Mouse (Mus musculus): Measurements from ENCODE around the gene Trim47.

Gene Trim47

DNA sequence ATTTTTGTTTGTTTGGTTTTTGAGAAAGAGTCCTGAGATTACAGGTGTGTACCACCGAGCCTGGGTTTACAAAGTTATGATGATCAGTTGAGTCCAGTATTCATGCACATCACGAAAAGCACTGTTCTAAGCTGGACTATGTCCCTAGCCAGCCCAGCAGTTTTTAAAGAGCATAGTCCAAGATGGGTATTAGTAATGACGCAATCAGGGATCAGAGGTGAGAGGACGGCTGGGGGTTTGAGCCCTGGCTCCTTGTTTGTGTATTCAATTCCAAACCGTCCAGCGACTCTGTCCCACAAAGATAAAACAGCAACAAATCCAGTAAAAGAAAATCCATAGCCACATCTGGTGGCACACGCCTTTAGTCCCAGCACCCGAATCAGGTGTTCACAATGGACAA is 38.8 kb downstream of the Trim47 start:
- no peak for DNase-seq (ENCODE audit: low spot score)

DNA sequence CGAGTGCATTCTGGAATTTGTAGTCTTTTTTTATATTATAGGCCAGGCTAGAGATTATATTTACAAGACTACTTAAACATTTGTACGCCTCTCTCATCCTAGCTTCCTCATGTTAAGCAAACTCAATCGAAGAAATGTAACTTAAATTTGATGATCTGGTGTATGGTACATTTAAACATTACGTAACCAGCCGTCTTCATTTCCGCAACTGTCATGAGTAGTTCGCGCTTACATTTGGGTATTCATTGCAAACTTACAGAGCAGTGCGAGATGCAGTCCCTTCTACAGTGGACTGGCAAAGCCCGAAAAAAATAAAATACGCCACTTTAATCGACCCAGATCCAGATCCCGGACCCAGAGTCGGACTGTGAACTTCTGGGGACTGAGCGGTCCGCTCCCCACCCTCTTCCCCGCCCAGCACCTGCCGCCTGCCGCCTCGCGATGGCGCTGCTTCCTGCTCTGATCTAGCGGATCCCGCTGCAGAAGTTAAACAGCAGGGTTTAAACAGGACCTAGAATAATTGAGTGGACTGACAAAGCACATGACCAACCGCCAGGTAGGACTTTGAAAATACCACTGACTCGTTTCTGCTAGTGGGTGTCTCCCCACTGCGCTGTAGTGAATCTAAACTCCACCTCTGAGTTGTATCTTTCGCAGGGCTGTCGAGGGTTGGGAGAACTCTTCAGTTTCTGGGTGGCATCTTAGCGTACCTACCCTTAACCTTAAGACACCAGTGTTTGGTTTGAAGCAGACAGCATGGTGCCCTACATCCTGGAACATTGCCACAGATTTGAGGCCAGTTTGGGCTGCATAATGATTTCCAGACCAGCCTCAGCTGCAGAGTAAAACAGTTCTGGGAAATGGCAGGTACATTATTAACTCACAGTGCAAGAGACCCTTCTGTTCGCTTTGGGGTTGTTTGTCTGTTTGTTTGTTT is 39.5 kb downstream of the Trim47 start:
- DNase-seq (ENCODE audit: low spot score), result peak; percentile 86

DNA sequence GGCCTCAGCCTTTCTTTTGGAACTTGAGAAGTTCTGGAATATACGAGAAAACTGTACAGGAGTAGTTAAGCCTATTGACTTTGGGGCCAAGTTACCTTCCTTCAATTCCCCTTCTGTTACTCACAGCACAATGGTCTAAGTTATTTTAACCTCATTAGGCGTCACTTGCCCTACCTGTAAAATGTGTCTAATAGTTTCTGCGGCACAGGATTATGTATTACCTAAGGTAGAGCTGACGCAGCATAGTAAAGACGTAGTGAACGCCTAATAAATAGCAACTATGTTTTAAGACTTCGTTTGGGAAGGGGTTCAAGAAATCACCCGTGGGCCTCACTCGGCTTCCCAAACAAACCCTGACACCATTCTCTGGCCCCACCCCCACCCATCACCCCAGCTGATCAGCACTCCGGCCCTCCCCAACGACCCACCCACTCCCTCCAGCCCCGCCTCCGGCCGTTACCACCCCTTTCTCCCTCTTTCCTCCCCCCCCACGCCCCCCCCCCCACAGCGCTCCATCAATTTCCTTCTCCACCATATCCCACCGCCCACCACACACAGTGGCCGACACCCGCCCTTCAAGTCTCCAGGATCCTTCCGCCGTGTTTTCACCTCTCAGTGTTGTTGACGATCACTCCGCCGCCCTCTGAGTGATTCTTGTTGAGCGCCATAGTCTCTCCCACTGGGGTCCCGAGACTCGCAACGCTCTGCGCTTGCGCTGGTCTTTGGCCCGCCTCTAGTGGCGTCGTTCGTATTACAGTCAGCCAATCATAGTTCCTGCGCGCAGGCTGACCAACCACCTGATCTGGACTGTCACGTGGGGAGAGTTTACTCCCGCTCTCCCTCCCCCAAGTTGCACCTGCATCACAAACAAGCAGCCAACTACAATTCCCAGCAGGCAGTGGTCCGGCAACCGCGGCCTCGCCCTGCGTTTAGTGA is 40.5 kb downstream of the Trim47 start, which contains the start of gene Wbp2:
Gene Wbp2 (minus strand): TSS at position 738 of the 936 bp plus-strand sequence.
- DNase-seq (ENCODE audit: low spot score), result peak; percentile 99

DNA sequence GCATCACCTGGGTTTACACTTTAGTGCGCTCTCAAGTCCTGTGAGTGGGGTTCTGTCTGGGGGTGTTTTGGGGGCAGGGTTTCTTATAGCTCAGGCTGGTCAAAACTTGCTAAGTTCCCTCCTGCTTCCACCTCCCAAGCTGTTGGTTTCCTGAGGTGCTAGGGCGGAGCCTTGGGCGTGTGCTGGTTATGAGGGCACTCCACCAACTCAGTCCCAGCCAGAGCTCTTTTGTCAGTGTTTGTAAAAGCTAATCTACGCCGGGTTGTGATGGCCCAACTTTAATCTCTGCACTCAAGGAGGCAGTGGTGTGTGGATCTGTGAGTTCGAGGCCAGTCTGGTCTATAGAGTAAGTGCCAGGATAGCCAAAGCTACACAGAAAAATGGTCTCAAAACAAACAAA is 42.8 kb downstream of the Trim47 start:
- no peak for DNase-seq (ENCODE audit: low spot score)

DNA sequence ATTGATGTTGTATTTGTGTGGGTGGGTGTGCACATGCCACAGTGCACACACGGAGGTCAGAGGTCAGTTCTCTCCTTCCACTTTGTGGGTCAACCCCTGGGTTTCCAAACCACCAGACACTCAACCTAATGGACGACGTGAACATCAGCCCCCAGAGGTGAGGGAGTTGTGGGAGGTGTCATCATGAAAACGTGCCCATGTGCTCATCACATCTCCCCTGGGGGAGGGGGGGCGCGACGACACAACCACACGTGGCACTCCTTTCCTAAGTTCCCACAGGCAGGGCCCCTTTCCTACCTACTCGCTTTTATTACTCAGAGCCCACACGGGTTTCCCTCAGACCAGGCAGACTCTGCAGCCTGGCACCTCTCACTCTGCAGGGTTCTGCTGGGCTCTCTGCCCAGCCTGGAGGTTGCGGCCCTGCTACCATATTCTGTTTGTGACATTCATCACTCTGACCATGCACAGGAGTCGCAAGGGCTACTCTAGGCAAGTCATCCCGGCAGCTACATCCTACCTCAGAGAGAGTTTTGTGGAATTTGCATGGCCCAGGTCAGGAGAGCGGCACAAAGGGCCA is 43.8 kb downstream of the Trim47 start:
- DNase-seq (ENCODE audit: low spot score), result no peak

DNA sequence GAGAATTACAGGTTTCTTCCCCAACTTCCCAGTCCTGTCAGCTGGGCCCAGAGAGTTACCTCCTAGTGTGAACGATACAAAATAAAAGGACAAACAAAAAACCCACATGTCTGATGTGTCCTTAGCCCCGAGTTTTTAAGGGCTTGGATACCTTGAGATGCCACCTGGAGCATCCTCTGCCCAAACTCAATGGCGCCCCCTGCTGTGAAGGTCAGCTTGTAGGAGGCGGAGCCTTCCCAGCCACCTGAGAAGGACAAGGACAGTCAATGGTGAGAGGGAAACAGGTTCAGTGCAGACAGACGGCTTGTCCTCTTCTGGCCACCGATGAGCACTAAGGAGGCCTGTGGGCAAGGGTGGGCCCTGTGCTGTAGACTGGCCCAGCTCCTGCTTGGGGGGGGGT is 45.9 kb downstream of the Trim47 start:
- no peak for DNase-seq (ENCODE audit: low spot score)

DNA sequence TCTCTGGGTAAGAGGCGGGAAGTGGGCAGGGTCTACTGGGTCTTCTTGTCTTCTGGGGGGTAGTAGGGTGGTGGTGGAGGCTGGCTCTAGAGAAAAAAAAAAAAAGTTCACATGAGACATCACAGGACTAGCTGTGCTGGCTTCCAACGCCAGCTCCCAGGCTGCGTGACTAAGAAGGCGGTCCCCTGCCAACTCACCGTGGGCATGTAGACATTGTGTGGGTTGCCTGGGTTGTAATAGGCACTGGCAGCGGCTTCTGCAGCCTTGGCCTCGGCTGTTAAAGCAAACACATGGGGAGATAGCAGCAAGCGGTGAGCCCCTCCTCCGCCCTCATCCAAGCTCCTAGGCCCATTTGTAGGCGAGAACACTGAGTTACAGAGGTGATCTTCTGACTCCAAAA is 47.5 kb downstream of the Trim47 start:
- DNase-seq (ENCODE audit: low spot score), result peak; percentile 87

DNA sequence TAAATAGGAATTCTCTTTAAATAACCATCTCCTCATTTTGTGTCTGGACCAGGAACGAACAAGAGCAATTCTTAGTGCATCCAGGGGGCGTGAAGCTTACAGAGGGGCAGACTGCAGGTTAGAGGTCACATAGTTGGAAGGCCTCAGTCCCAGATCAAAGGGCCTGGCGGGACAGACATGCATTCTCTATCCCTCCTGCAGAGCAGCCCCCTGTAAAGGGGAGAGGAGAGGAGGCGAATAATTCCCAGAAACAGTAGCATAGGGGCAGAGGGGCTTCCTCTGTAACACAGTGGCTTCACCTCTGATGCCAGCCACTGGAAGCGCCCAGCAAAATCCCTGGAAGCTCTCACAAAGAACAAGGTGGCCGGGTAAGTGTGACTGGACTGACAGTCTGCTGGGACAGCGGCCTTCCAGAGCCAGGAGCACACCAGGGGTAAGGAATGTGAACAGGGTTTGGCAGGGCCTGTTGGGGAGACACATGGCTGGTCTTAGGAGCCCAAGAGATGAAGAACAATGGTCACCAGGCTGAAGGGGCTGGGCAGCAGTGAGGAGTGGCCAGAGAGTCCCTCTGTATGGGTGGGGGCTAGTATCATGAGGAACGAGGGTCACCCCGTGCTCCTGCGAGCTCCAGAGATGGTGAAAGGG is 48.2 kb downstream of the Trim47 start:
- DNase-seq (ENCODE audit: low spot score), result no peak

DNA sequence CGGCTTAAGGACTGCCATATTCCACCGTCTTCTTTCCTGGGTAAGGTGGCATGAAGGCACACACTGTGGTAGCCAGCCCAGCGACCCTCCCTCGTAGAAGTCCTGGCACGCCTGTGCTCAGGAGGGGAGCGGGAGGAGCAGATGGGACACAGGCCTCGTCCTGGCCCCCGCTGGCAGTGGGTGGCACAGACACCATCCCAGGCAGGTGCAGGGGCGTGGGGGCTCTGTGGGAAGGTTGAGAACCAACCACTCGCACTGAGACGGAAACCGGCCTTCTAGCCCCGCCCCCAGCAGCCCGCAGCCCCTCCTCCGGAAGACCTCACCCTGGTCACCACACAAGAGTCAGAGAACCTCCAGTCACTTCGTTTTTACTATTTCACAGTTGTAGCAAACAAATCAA is 48.8 kb downstream of the Trim47 start:
- no peak for DNase-seq (ENCODE audit: low spot score)

DNA sequence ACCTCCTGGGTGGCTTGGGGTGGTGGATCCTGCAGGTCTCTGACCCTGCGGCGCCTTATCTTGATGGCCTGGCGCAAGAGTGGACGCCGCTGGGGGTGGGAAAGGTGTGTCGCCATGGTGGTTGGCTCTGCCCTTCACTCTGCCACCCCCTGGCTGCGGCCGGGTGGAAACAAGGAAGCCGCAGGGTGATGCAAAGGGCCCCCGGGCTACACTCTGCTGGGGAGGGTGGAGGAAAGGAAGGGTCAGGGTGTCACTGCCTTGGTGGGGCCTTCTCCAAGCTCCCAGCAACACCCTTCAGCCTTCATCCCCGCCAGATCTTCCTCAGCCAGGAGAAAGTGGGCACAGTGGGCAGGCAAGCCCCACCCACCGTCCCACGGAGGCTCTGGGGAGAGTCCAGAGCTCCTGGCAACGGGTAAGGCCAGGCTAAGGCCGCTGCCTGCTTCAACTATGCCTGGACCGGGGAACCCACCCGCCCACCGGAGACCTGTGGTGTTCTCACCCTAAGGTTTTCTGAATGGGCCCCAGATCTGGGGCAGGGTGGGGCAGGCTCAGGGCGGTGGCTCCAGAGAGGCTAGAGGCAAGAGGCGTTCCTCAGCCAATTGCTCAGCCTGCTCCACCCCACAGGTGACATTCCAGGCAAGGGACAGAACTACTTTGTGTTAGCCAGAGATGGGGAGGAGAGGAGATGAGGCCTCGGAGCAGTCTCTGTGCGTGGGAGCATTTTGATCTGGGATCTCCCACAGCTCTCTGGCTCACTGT is 49.4 kb downstream of the Trim47 start, which contains the start of gene Unc13d:
Gene Unc13d (minus strand): TSS at position 516 of the 759 bp plus-strand sequence.
- DNase-seq (ENCODE audit: low spot score), result no peak

DNA sequence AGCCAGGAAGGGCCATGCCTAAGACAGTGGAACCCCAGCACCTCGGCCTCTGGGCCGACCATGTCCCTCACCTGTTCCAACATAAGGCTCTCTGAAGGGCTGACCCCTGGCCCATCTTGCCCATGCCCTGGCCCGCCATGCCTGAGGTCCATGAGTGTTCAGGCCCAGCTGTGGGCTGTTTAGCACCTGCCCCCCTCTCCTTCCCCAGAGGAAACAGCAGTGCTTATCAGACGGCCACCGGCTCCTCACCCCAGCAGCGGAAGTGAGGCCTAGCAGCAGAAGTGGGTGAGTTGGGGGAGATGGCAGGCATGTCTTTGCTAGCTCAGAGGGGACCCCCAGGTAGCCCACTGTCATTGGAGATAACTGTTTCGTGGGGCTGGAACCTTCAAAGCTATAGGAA is 50.2 kb downstream of the Trim47 start:
- DNase-seq (ENCODE audit: low spot score), result no peak

DNA sequence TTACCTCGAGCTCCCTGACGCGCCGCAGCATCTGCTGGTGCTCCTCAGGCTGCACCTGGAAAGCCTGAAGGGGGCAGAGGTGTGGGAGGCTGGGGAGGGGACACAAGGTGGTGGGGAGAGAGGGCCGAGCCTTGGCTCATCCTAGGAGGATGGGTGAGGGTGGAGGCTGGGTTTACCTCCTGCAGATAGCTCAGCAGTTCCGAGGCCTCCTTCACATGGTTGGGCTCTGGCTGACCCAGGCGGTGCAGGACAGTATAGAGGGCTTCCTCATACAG is 50.8 kb downstream of the Trim47 start:
- no peak for DNase-seq (ENCODE audit: low spot score)

DNA sequence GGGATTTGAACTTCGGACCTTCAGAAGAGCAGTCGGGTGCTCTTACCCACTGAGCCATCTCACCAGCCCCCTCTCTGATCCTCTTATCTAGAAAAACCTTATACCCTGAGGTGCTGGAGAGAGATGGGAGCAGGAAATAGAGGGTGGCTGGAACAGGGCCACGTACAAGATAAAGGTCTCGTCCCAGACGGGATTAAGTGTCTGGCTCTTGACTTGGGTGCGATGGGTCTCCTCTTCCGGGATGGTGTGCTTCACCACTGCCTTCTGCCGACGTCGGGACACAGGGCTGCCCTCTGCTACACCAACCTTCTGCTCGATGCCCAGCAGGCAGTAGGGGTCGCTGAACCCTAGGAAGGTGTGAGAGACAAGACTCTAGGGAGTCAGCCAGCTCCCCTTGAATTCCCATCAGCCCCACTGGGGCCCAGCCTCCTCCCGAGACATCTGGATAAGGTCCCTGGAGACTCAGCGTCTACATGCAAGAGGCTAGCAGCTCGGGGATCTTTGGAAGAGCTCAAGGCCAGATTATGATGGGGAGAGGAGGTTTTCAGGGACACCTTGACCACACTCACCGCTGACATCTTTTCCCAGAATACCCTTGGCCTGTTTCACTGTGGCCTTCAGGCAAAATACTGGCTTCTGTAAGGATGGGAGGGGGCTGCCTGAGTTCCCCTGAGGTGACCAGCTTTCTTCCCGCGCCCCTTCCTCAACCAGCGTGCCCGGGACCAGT is 51.3 kb downstream of the Trim47 start:
- DNase-seq (ENCODE audit: low spot score), result no peak

DNA sequence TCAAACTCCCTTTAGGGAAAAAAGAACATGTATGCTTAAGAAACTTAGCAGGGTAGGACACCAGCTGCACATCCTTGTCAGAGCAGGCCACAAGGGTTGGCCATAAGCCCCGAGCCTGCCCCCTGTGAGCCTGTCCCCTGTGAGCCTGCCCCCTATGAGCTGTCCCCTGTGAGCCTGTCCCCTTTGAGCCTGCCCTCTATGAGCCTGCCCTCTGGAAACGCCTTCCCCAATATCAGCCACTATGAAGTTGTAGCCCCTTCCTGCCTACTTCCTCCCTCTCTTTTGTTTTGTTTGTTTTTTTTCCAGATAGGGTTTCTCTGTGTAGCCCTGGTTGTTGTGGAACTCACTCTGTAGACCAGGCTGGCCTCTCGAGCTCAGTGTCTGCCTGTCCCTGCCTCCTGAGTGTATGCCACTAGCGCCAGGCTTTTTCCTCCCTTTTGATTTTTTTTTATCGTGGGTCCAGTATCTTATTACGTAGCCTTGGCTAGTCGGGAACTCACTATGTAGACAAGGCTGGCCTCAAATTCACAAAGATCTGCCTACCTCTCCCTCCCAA is 52.5 kb downstream of the Trim47 start:
- no peak for DNase-seq (ENCODE audit: low spot score)

DNA sequence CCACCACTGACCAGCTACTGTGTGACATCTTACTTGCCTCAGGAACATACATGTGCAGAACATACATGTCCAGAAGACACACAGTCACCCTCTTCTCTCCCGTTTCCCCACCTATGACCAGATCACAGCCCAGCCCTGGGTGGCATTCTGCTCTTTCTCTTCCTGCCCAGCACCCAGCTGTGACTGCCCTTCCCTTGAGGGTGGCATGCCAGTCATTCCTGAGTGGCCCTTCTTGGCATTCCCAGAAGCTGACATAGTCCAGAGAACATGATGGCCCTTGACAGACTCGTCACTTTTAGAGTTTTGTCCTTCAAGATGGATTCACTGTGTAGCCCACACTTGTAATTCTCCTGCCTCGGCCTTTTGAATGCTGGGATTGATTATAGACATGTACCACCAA is 54.4 kb downstream of the Trim47 start:
- no peak for DNase-seq (ENCODE audit: low spot score)

DNA sequence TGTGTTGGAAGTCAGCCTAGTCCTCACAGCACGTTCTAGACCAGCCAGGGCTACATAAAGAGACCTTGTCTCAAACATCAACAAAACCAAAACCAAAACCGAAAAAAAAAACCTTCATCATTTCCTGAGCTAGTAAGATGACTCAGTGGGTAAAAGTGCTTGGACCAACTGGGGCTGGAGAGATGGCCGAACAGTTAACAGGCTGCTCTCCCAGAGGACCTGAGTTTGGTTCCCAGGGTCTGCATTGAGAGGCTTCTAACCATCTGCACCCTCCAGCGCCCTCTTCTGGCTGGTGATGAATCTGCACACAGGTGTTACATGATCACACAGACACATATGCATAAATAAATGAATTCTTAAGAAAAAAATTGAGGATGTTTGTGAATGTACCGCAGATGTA is 55.5 kb downstream of the Trim47 start:
- no peak for DNase-seq (ENCODE audit: low spot score)

DNA sequence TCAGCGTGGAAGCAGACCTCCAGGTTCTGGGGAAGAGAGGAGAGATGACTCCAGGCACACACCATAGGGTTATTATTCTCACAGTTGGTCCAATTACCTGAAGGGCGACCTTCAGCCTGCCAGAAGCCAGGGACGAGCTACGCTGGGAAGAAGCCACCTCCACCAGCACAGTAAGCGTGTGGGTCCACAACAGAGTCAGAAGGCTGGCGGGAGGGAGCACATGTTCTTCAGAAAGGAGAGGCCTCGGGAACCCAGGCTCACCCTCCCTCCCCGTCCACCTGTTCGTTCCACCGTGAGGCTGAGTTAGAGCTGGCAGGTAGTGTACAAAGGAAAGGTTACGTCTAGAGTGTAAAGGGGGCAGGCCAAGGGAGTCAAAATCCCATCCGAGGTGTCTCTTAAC is 61.7 kb downstream of the Trim47 start:
- no peak for DNase-seq (ENCODE audit: low spot score)

DNA sequence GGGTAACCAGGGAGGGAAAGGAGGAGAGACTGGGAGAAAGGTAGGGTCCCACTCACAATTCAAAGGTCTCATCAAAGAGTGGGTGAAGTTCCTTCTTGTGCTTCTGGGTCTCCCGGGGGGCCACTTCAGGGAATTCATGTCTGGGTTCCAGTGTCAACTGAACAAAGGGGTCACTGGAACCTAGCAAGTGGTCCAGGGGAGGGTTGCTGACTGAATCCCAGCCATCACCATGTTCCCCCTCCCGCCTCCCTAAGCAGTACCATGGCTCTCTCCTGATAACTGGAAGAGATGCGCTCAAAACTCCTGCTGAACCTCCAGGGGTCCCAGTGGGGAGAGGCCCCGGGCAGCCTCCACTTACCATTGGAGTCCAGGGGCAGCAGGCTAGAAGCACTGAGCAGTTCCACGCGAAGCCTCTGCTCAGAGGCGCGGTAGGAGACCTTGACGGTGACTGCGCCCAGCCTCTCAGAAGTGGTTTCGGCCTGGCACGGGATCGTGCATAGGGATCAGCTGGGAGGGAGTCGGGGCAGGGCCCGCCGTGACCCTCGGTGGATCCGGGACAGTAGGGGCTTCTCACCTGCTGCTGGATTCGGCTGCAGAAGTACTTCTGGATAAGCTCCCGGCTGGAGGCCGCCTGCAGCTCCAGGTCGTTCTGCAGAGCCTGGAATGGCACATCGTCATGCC is 62.7 kb downstream of the Trim47 start:
- no peak for DNase-seq (ENCODE audit: low spot score)

DNA sequence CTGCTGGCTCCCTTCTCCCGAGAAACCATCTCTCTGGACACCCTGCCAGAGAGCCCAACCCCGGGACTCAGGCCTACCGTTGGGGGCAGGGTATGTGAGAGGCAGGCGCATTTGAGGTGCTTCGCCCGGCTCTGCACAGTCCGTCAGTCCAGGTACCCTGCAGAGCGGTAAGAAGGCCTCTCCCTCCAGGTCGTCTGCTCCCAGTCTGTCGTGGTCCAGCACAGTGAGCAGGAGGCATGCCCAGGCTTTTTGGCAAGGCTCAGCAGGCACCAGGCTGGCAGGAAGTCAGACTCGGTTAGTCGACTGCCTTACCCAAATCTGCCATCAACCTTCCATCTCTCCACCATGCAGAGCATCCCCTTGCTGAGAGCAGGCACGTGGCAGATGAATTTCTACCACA is 63.4 kb downstream of the Trim47 start:
- no peak for DNase-seq (ENCODE audit: low spot score)

DNA sequence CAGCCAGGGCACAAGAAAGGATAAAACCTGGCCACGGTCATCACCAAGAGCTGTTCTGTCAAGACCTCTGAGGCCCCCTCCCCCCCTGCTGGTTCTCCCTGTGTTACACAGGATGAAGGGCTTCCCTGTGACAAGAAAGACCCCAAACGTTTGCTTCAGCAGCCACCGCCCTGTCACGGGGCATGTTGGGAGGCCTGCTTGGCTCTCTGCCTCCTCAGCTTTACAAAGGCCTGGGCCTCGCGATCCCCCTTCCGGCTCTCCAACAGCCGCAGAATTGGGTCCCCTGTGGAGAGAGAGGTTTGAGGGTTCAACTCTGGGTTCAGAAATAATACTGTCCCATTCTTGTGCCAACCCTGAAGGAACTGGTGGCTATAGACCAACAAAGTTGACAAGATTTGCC is 64.5 kb downstream of the Trim47 start:
- no peak for DNase-seq (ENCODE audit: low spot score)

Measured in layer of hippocampus, adult 11-12 months (tissue).